Mouse (Mus musculus) liver, embryonic 13.5 days (tissue): ENCODE measurements around the gene Mob3c. TPM values are rescaled to one million over a fixed set of nuclear protein-coding genes. Genes with fewer than 3 reads are reported as not detected.
A peak's percentile ranks its signal among the peaks of the same experiment; 100 is the strongest.

Experiments used
- ATAC-seq: fragments of 200-750 bp; cut with Nextera tagmentation; 2 replicates; pipeline ENCODE4 v1.8.0; 2017; ENCODE audit warnings: low read depth, mild to moderate bottlenecking, moderate number of reproducible peaks, moderate library complexity
- DNase-seq: peaks from one replicate; pipeline ENCODE4 v3.0.0; 2022
- H3K27ac ChIP-seq: fragments of 300-500 bp; sonication (generic); 2 replicates; pipeline ENCODE4 v1.5.1; 2015; ENCODE audit warnings: moderate library complexity, mild to moderate bottlenecking, inconsistent platforms
- H3K27me3 ChIP-seq: fragments of 300-500 bp; sonication (generic); 2 replicates; pipeline ENCODE4 v1.6.1; 2015; ENCODE audit warnings: mild to moderate bottlenecking, inconsistent platforms
- H3K36me3 ChIP-seq: fragments of 300-500 bp; sonication (generic); 2 replicates; pipeline ENCODE4 v1.6.1; 2015; ENCODE audit warnings: mild to moderate bottlenecking, inconsistent platforms
- H3K4me1 ChIP-seq: fragments of 300-500 bp; sonication (generic); replicated peaks from 2 replicates; pipeline ENCODE4 v1.6.1; 2015; ENCODE audit warnings: inconsistent platforms
- H3K4me2 ChIP-seq: fragments of 300-500 bp; sonication (generic); 2 replicates; pipeline ENCODE4 v1.6.1; 2015; ENCODE audit warnings: inconsistent platforms, mild to moderate bottlenecking, moderate library complexity
- H3K4me3 ChIP-seq: fragments of 300-500 bp; sonication (generic); replicated peaks from 2 replicates; pipeline ENCODE4 v1.5.1; 2015; ENCODE audit warnings: mild to moderate bottlenecking, inconsistent platforms
- H3K9ac ChIP-seq: fragments of 300-500 bp; sonication (generic); 2 replicates; pipeline ENCODE4 v1.6.1; 2015; ENCODE audit warnings: mild to moderate bottlenecking, inconsistent platforms
- H3K9me3 ChIP-seq: fragments of 300-500 bp; sonication (generic); replicated peaks from 2 replicates; pipeline ENCODE4 v1.6.1; 2016; ENCODE audit warnings: inconsistent platforms
- WGBS: fragments of 180-500 bp; shearing (Covaris S2); methylation state at CpG from one replicate; pipeline ENCODE4 v1.1.7; 2015; ENCODE audit not compliant: insufficient replicate concordance; 5-methylcytosine and 5-hydroxymethylcytosine counted together
- polyA plus RNA-seq: library from polyadenylated mRNA; unstranded; fragments of >200 nt; fragmentation: Nextera tagmentation; extraction: Ambion mirVana; gene quantifications from 2 replicates; pipeline ENCODE4 v1.2.1, GENCODE M21; 2015

Mob3c gene
- polyA plus RNA-seq, 1 experiment from 2014 or later, result 6.7 TPM

DNA sequence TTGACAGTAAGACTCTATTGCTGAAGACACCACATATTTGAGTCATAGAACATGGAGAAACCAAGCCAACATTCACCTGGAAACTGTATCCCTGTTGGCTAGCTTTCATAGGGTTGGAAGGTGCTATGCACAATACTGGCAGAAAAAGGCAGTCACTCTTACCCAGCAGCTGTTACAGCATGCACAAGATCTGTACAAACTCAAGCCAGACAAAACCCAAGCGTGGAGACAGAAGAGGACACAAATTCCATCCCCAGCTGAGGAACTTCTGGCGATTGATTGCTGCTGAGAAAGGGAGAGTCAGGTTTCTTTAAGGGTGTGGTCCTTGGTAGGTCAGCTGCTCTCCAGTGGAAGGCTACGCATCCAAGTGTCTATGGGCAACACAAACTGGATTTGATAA is 7.7 kb upstream of the Mob3c start:
- H3K4me1 ChIP-seq, result peaks cover 50% of the 10 kb centered on the region
- H3K4me2 ChIP-seq, result no peak overlapping the region
- no peak overlapping the region for H3K27ac ChIP-seq
- H3K9me3 ChIP-seq, result no peaks in the 10 kb centered on the region
- H3K4me3 ChIP-seq, result no peak overlapping the region
- no peak overlapping the region for H3K9ac ChIP-seq
- no peak for DNase-seq
- peaks cover 6% of the 10 kb centered on the region; the same call in 1 of the 2 replicates for H3K36me3 ChIP-seq
- H3K27me3 ChIP-seq, result no peaks in the 10 kb centered on the region
- WGBS, result 48% methylated on average over 3 of the region's 3 CpGs
- ATAC-seq, result no peak

DNA sequence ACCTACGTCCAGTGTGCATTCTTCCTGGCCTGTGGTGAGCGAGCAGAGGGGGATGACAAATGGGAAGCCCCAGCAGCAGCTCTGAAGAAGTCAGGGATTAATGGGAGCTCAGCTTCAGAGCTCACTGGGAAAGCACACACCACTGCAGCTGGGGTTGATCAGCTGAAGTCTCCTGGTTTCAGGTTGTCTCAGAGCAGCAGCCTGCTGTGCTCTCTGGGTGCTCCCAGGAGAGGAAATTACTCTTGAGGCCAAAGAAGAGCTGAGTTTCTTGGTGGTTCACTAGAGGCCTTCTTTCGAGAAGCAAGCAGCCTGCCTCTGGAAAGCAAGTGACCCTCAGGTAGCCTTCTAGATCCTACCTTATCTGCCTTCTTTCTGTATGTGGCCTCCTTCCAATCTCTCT is 6.9 kb upstream of the Mob3c start:
- Histone ChIP-seq H3K36me3 (0 out of 2 replicates have a peak, but pooled peaks cover 2% of the 10 kb centered on the region), H3K4me3 (no peak overlapping the region), H3K9me3 (no peaks in the 10 kb centered on the region), H3K9ac (no peak overlapping the region), H3K4me2 (no peak overlapping the region), H3K27ac (no peak overlapping the region), H3K4me1 (peaks cover 57% of the 10 kb centered on the region), H3K27me3 (no peaks in the 10 kb centered on the region)
- DNase-seq, result no peak
- no peak for ATAC-seq
- WGBS, result 70% methylated on average over 3 of the region's 3 CpGs

DNA sequence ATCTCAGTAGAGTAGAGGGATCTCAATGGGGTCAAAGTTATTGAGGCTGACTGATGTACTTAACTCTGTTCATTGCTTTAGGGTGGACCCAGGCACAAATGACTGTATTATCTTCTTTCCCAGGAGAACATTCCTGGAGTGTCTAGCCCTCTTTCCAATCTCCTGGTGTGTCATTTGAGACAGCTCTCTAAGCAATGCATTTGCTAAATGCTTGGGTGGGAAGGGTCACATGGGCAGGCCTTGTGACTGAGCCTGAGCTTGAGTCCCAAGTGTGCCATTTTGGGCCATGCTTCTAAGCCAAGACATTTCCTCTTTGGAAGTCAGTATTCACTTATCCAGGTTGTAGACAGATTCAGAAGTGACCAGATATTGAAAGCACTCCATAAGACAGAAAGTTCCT is 6.5 kb upstream of the Mob3c start:
- no peaks in the 10 kb centered on the region for H3K27me3 ChIP-seq
- ATAC-seq, result no peak

DNA sequence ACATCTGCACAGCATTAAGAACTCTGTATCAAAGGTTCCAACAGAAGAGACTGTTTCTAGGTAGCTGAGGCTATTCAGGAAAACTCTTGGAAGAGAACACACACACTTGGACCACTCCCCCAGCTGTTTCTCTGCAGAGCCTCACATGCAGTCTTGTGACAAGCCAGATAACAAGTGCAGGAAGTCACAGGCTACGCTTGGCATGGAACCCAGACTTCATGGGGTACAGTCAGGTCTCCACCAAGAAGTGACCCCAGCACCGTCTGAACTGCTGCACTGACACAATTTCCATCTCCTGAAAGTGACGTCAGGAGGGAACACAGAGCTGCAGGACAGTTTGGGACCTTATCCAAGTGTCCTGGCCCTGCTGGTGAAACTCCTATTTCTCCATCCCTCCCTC is 6.0 kb upstream of the Mob3c start:
- no peak for DNase-seq
- Histone ChIP-seq H3K27ac (peak overlapping the region; percentile 19; the same call in 1 of the 2 replicates), H3K9ac (no peak overlapping the region; the same call in 1 of the 2 replicates), H3K36me3 (no peaks in the 10 kb centered on the region), H3K27me3 (no peaks in the 10 kb centered on the region), H3K4me2 (no peak overlapping the region), H3K9me3 (no peaks in the 10 kb centered on the region), H3K4me3 (no peak overlapping the region), H3K4me1 (peaks cover 61% of the 10 kb centered on the region)
- ATAC-seq, result no peak
- WGBS, result 31% methylated on average over 3 of the region's 3 CpGs

More for the DNA sequence above, 6.5 kb upstream of the Mob3c start:
- Histone ChIP-seq H3K4me3 (no peak overlapping the region), H3K27ac (no peak overlapping the region), H3K36me3 (no peaks in the 10 kb centered on the region), H3K4me1 (peaks cover 57% of the 10 kb centered on the region), H3K4me2 (no peak overlapping the region), H3K9ac (no peak overlapping the region), H3K9me3 (no peaks in the 10 kb centered on the region)
- DNase-seq, result no peak

DNA sequence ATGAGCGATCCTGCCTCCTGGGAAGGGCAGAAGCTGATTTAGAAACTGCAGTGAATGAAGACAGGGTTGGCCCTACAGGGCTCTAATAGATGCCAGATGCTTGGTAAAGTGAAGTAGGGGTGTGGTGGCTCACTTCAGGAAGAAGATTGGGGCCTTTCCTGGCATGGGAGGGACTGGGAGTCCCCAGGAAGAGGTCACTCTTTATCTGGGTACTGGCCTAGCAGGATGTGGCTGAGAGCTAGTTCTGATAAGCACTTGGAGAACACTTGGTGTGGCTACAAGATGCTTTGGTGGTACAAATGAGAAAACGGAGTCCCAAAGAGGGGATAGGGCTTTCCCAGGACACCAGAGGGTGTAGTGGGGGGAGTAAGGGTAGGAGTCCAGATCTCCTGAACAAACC is 3.7 kb upstream of the Mob3c start:
- H3K4me1 ChIP-seq, result peaks cover 77% of the 10 kb centered on the region
- H3K27ac ChIP-seq, result peak overlapping the region; percentile 72
- no peaks in the 10 kb centered on the region for H3K27me3 ChIP-seq
- peak overlapping the region; percentile 36 for H3K4me2 ChIP-seq
- DNase-seq, result peak; percentile 46
- H3K9ac ChIP-seq, result peak overlapping the region; percentile 14; the same call in 1 of the 2 replicates
- no peaks in the 10 kb centered on the region for H3K36me3 ChIP-seq
- H3K4me3 ChIP-seq, result no peak overlapping the region; the same call in 1 of the 2 replicates
- WGBS, result 23% methylated on average over 2 of the region's 2 CpGs
- ATAC-seq, result peak; percentile 60
- no peaks in the 10 kb centered on the region for H3K9me3 ChIP-seq

GRCm38 (mm10) chr4:115825271-115825670 is 2.6 kb upstream of the Mob3c start:
- Histone ChIP-seq H3K36me3 (no peaks in the 10 kb centered on the region), H3K9me3 (no peaks in the 10 kb centered on the region), H3K4me1 (peaks cover 83% of the 10 kb centered on the region), H3K9ac (no peak overlapping the region), H3K27ac (0 out of 2 replicates have a peak overlapping the region, but pooled peaks have one; percentile 72), H3K27me3 (no peaks in the 10 kb centered on the region), H3K4me2 (no peak overlapping the region), H3K4me3 (no peak overlapping the region)
- no peak for DNase-seq
- 33% methylated on average over 2 of the region's 2 CpGs for WGBS
- no peak for ATAC-seq

DNA sequence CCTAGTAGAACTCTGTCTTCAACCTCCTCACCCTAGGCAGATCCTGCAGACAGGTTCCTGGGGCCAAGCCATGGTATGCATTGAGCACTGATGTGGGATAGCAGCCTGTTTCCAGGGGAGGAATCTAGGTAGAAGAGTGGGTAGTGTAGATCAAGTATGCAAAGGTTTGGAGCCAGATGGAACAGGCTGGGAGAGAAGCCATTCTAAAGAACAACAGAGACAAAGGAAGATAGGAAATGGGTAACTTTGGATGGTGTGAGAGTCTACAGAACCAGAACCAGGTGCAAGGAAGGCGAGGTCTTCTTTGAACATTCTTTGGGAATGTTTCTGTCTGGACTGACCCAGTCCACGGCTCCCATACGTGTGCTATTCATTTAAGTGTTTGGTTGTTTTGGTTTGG is 826 bp upstream of the Mob3c start:
- H3K4me3 ChIP-seq, result peak overlapping the region; percentile 75
- peaks cover 84% of the 10 kb centered on the region for H3K4me1 ChIP-seq
- H3K4me2 ChIP-seq, result peak overlapping the region; percentile 85
- H3K9me3 ChIP-seq, result no peaks in the 10 kb centered on the region
- WGBS, result 67% methylated on average over 3 of the region's 3 CpGs
- DNase-seq (no peak), ATAC-seq (no peak)
- H3K36me3 ChIP-seq, result peaks cover 14% of the 10 kb centered on the region
- H3K27ac ChIP-seq, result peak overlapping the region; percentile 9; the same call in 1 of the 2 replicates
- H3K27me3 ChIP-seq, result no peaks in the 10 kb centered on the region
- H3K9ac ChIP-seq, result no peak overlapping the region

- Histone ChIP-seq H3K4me2 (peak overlapping the region; percentile 85), H3K27me3 (no peaks in the 10 kb centered on the region), H3K9me3 (no peaks in the 10 kb centered on the region), H3K4me1 (peaks cover 82% of the 10 kb centered on the region), H3K9ac (peak overlapping the region; percentile 85), H3K4me3 (peak overlapping the region; percentile 75), H3K27ac (peak overlapping the region; percentile 84), H3K36me3 (peaks cover 18% of the 10 kb centered on the region)
- ATAC-seq, result no peak
- DNase-seq, result no peak
- WGBS, result 4% methylated on average over 4 of the region's 4 CpGs
Measured at GRCm38 (mm10) chr4:115827535-115827887, 381 bp upstream of the Mob3c start.

DNA sequence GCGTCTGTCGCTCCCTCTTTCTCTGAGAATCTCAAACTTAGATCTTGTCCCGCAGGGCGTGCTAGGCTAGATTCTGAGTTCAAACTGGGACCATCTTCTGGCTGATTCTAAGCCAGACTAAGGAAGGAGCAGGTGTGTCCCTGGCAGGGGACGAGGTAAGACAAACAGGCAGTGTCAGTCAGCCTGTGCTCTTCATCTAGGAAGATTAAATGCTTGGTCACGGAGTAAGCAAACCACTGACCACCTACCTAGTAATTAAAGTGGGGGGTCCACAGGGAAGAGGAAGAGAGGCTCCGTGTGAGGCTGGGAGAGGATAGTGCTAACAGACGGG is 645 bp downstream of the Mob3c start:
- no peak for ATAC-seq
- H3K36me3 ChIP-seq, result peaks cover 27% of the 10 kb centered on the region
- H3K4me3 ChIP-seq, result peak overlapping the region; percentile 75
- peak overlapping the region; percentile 85 for H3K9ac ChIP-seq
- H3K9me3 ChIP-seq, result no peaks in the 10 kb centered on the region
- no peaks in the 10 kb centered on the region for H3K27me3 ChIP-seq
- peak overlapping the region; percentile 85 for H3K4me2 ChIP-seq
- WGBS, result 2% methylated on average over 8 of the region's 8 CpGs
- H3K27ac ChIP-seq, result peak overlapping the region; percentile 84
- peaks cover 72% of the 10 kb centered on the region for H3K4me1 ChIP-seq
- no peak for DNase-seq

GRCm38 (mm10) chr4:115830491-115830890 is 2.6 kb downstream of the Mob3c start:
- DNase-seq (no peak), ATAC-seq (no peak)
- Histone ChIP-seq H3K27ac (0 out of 2 replicates have a peak overlapping the region, but pooled peaks have one; percentile 15), H3K36me3 (peaks cover 43% of the 10 kb centered on the region), H3K27me3 (no peaks in the 10 kb centered on the region), H3K9me3 (no peaks in the 10 kb centered on the region), H3K4me1 (peaks cover 52% of the 10 kb centered on the region), H3K9ac (0 out of 2 replicates have a peak overlapping the region, but pooled peaks have one; percentile 18), H3K4me2 (peak overlapping the region; percentile 85), H3K4me3 (no peak overlapping the region)
- WGBS, result 44% methylated on average over 5 of the region's 5 CpGs

DNA sequence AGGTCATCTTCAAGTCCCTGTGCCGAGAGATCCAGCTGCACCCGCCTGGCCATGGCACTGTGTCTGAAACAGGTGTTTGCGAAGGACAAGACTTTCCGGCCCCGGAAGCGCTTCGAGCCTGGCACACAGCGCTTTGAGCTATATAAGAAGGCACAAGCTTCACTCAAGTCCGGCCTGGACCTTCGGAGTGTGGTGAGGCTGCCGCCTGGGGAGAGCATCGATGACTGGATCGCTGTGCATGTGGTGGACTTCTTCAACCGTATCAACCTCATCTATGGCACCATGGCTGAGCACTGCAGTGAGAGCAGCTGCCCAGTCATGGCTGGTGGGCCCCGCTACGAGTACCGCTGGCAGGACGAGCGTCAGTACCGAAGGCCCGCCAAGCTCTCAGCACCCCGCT is 3.3 kb downstream of the Mob3c start:
- Histone ChIP-seq H3K4me3 (no peak overlapping the region), H3K27me3 (no peaks in the 10 kb centered on the region), H3K4me2 (no peak overlapping the region), H3K4me1 (peaks cover 54% of the 10 kb centered on the region), H3K9me3 (no peaks in the 10 kb centered on the region), H3K9ac (no peak overlapping the region), H3K36me3 (peaks cover 47% of the 10 kb centered on the region), H3K27ac (0 out of 2 replicates have a peak overlapping the region, but pooled peaks have one; percentile 15)
- 91% methylated on average over 22 of the region's 22 CpGs for WGBS
- DNase-seq (no peak), ATAC-seq (no peak)

DNA sequence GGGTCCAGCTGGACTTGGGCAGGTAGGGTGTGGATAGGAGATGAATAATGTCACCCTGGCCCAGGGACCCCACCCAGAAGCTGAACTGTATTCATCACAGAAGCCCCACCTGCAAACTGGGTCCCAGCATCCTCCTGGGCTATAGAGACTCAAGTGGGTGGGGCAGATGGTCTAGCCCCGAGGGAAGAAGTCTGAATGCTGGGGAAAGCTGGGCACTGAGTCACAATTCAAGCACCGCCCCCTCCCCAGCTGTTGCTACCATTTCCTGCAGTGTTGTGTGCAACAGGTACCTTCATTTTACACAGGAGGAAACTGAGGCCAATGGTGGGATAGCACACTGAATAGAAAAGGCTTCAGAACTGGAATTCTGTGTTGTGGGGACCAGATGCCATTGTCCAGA is 4.1 kb downstream of the Mob3c start:
- DNase-seq (no peak), ATAC-seq (no peak)
- Histone ChIP-seq H3K9me3 (no peaks in the 10 kb centered on the region), H3K4me2 (no peak overlapping the region), H3K27ac (no peak overlapping the region), H3K4me3 (no peak overlapping the region), H3K36me3 (peaks cover 47% of the 10 kb centered on the region), H3K9ac (no peak overlapping the region), H3K27me3 (no peaks in the 10 kb centered on the region), H3K4me1 (peaks cover 57% of the 10 kb centered on the region)
- WGBS, result 42% methylated on average over 2 of the region's 2 CpGs
